Mouse (Mus musculus): ENCODE results near the gene Lcn6. TPM values are rescaled to one million over a fixed set of nuclear protein-coding genes. Genes with fewer than 3 reads are reported as not detected.

The Lcn6 gene
- 0.17 TPM in 1 of 2 replicates, not detected in the other for polyA plus RNA-seq (2012; rRNA removed)

GRCm38 (mm10) chr2:25676486-25676885 lies at the start of gene Lcn6:
Gene Lcn6 (plus strand): TSS chr2:25676786.

GRCm38 (mm10) chr2:25627811-25628210 lies 48.8 kb upstream of the Lcn6 start, which contains the start of gene Fcna:
Gene Fcna (minus strand): TSS chr2:25628030.

GRCm38 (mm10) chr2:25652902-25653301 lies 23.7 kb upstream of the Lcn6 start, which contains the start of gene Lcn8:
Gene Lcn8 (plus strand): TSS chr2:25653120.

GRCm38 (mm10) chr2:25657652-25658051 lies 18.9 kb upstream of the Lcn6 start, which contains the start of gene Lcn5:
Gene Lcn5 (plus strand): TSS chr2:25657952.

GRCm38 (mm10) chr2:25682426-25682825 lies 5.8 kb downstream of the Lcn6 start, which contains the start of gene Lcn10:
Gene Lcn10 (plus strand): TSS chr2:25682726.

GRCm38 (mm10) chr2:25699743-25700142 lies 23.2 kb downstream of the Lcn6 start, which contains the start of gene Obp2a:
Gene Obp2a (plus strand): TSS chr2:25700043.

GRCm38 (mm10) chr2:25706643-25707481 lies 30.3 kb downstream of the Lcn6 start, which contains the start of gene Bmyc:
Gene Bmyc (plus strand): TSS chr2:25706739.

Other genes with a start within 250 kb of the Lcn6 start
- 17.6 and 31.4 TPM in 2 replicates for gene Abca2, start 248.1 kb upstream of the Lcn6 start, polyA plus RNA-seq (2012; rRNA removed)
- gene Clic3, start 219.9 kb upstream of the Lcn6 start, polyA plus RNA-seq (2012; rRNA removed): 208 and 316 TPM in 2 replicates
- 60.7 and 89.3 TPM in 2 replicates for gene Paxx, start 215.7 kb upstream of the Lcn6 start, polyA plus RNA-seq (2012; rRNA removed)
- gene Ptgds, start 206.7 kb upstream of the Lcn6 start, polyA plus RNA-seq (2012; rRNA removed): 2.0 and 3.4 TPM in 2 replicates
- 0.26 TPM in 1 of 2 replicates, not detected in the other for gene Lcn12, start 182.9 kb upstream of the Lcn6 start, polyA plus RNA-seq (2012; rRNA removed)
- gene Fbxw5, start 176.0 kb upstream of the Lcn6 start, polyA plus RNA-seq (2012; rRNA removed): 31.7 and 32.1 TPM in 2 replicates
- gene C8g, start 175.1 kb upstream of the Lcn6 start, polyA plus RNA-seq (2012; rRNA removed): 0.94 and 1.9 TPM in 2 replicates
- 5.6 and 6.2 TPM in 2 replicates for gene Traf2, start 129.8 kb upstream of the Lcn6 start, polyA plus RNA-seq (2012; rRNA removed)
- gene Edf1, start 118.9 kb upstream of the Lcn6 start, polyA plus RNA-seq (2012; rRNA removed): 53.7 and 66.4 TPM in 2 replicates
- gene Mamdc4, start 101.9 kb upstream of the Lcn6 start, polyA plus RNA-seq (2012; rRNA removed): 0.94 and 1.5 TPM in 2 replicates
- 15.1 and 16.4 TPM in 2 replicates for gene Phpt1, start 101.6 kb upstream of the Lcn6 start, polyA plus RNA-seq (2012; rRNA removed)
- 3.4 and 4.3 TPM in 2 replicates for gene Ajm1, start 95.0 kb upstream of the Lcn6 start, polyA plus RNA-seq (2012; rRNA removed)
- gene Rabl6, start 68.3 kb upstream of the Lcn6 start, polyA plus RNA-seq (2012; rRNA removed): 34.2 and 35.2 TPM in 2 replicates
- gene Ccdc183, start 59.1 kb upstream of the Lcn6 start, polyA plus RNA-seq (2012; rRNA removed): not detected in 2 replicates
- 11.7 and 12.7 TPM in 2 replicates for gene Tmem141, start 54.8 kb upstream of the Lcn6 start, polyA plus RNA-seq (2012; rRNA removed)
- gene Fcna, start 48.8 kb upstream of the Lcn6 start, polyA plus RNA-seq (2012; rRNA removed): 2.1 and 3.0 TPM in 2 replicates
- gene Lcn8, start 23.7 kb upstream of the Lcn6 start, polyA plus RNA-seq (2012; rRNA removed): 2.0 TPM in 1 of 2 replicates, not detected in the other
- gene Lcn5, start 18.8 kb upstream of the Lcn6 start, polyA plus RNA-seq (2012; rRNA removed): 2.0 TPM in 1 of 2 replicates, not detected in the other
- 0.40 TPM in 1 of 2 replicates, not detected in the other for gene Lcn10, start 5.9 kb downstream of the Lcn6 start, polyA plus RNA-seq (2012; rRNA removed)
- 0.59 and 2.0 TPM in 2 replicates for gene Obp2a, start 23.3 kb downstream of the Lcn6 start, polyA plus RNA-seq (2012; rRNA removed)
- gene Bmyc, start 30.0 kb downstream of the Lcn6 start, polyA plus RNA-seq (2012; rRNA removed): 31.9 and 46.7 TPM in 2 replicates
- not detected in 2 replicates for gene Obp2b, start 60.2 kb downstream of the Lcn6 start, polyA plus RNA-seq (2012; rRNA removed)
- gene Lcn3, start 88.8 kb downstream of the Lcn6 start, polyA plus RNA-seq (2012; rRNA removed): not detected in 2 replicates
- not detected in 2 replicates for gene Lcn11, start 100.2 kb downstream of the Lcn6 start, polyA plus RNA-seq (2012; rRNA removed)
- not detected in 2 replicates for gene Gm13539, start 105.5 kb downstream of the Lcn6 start, polyA plus RNA-seq (2012; rRNA removed)
- not detected in 2 replicates for gene Glt6d1, start 139.1 kb downstream of the Lcn6 start, polyA plus RNA-seq (2012; rRNA removed)
- 0.91 TPM in 1 of 2 replicates, not detected in the other for gene Lcn9, start 146.4 kb downstream of the Lcn6 start, polyA plus RNA-seq (2012; rRNA removed)
- gene Sohlh1, start 170.5 kb downstream of the Lcn6 start, polyA plus RNA-seq (2012; rRNA removed): not detected in 2 replicates
- gene Kcnt1, start 186.9 kb downstream of the Lcn6 start, polyA plus RNA-seq (2012; rRNA removed): 0.45 and 0.58 TPM in 2 replicates

Data from stomach, adult 2 months (tissue).